Mouse (Mus musculus) lung, postnatal 0 days (tissue): ENCODE results near the gene Dct.

Experiments
- CTCF ChIP-seq: IDR thresholded peaks from 2 replicates; pipeline ENCODE4 v1.5.1; 2016; ENCODE audit warnings: antibody characterized with exemption, mild to moderate bottlenecking
- EP300 ChIP-seq: IDR thresholded peaks from 2 replicates; pipeline ENCODE4 v1.6.1; 2016; ENCODE audit warnings: antibody characterized with exemption, mild to moderate bottlenecking, control low read depth

DNA sequence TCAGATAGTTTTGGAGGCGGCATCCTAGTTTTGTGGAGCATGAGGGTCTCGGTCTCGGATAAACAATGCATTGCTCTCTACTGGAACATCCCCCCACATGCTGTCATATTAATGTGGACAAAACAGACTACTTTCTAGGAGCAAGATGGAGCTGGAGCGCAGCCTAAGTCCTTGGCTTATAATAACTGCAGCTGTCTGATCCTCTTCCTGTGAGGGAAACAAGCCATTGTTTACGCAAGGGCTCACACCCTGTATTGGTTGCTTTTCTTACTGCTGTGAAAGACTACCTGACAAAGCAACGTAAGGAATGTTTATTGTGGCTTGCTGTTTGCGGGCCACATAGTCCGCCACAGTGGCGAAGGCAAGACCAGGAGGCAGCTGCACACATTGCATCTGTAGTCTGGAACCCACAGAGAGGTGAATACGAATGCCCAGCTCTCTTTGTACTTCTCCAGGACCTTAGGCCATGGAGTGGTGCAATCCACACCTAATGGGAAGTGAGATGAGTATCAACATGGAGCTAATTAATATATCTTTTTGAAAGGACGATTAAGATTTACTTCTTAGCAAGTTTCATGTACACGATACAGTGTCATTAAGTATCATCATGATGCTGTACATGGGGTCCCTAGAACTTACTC, 17.5 kb upstream of the Dct start:
- TF ChIP-seq CTCF: no peak
- TF ChIP-seq EP300: no peak
